ENCODE assay signal across 32 mouse cellular contexts in the genomic region with DNA sequence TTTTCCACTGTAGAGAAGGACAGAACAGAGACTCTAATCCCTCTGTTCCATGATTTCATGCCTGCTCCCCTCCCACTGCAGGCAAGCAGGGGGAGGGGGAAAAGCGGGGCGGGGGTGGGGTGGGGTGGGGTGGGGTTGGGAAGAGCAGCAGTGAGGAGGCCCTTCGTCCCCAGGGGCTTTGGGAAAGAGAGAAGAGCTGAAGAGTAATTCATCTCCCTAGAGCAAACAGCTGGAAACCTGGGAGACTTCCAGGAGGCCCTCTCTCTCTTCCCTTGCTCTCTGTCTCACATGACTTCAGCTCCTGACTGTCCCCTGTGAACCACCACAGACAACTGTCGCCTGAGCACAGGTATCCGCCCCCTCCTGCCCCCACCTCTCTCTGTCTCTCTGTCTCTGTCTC. TPM values are rescaled to one million over a fixed set of nuclear protein-coding genes. Genes with fewer than 3 reads are reported as not detected.
A peak's percentile ranks its signal among the peaks of the same experiment; 100 is the strongest.
DNase-seq lines count a peak whose midpoint lies in the region; ATAC-seq and TF ChIP-seq lines count a peak whose summit lies in the region.
"Had no signal": no experiment of that assay in that cellular context is flagged by ENCODE, and none has a peak within 500 bp of the region (broad histone marks: within the 10 kb centered on the region; RNA-seq: fewer than 3 reads in every experiment).

No protein-coding gene starts in this region.

- no peak for TF ChIP-seq CTCF in midbrain, postnatal 0 days (IDR thresholded peaks at IDR 0.05)

- no peak overlapping the region for H3K27ac ChIP-seq in heart, embryonic 16.5 days (ENCODE audit: low read length)
- peak overlapping the region; percentile 10; the same call in 1 of the 2 replicates for H3K27ac ChIP-seq in midbrain, embryonic 10.5 days (replicated peaks)
- H3K27ac ChIP-seq in midbrain, postnatal 0 days (ENCODE audit: low read depth, low read length) = no peak overlapping the region
- peak overlapping the region; percentile 60 for H3K27ac ChIP-seq in intestine, embryonic 15.5 days
- H3K27ac ChIP-seq in stomach, embryonic 16.5 days (ENCODE audit: low read length) = peak overlapping the region; percentile 76
- H3K27ac ChIP-seq: embryonic facial prominence, embryonic 13.5 days; forebrain, embryonic 15.5 days; heart, adult 2 months; hindbrain, embryonic 15.5 days; limb, embryonic 15.5 days; liver, embryonic 14.5 days; midbrain, embryonic 15.5 days; neural tube, embryonic 15.5 days had no signal

- H3K9ac ChIP-seq in heart, embryonic 16.5 days (ENCODE audit: low read length) = peak overlapping the region; percentile 32; the same call in 1 of the 2 replicates
- no peak overlapping the region for H3K9ac ChIP-seq in midbrain, postnatal 0 days (replicated peaks; ENCODE audit: low read length, poor library complexity, severe bottlenecking)
- H3K9ac ChIP-seq in intestine, embryonic 15.5 days = no peak overlapping the region
- peak overlapping the region; percentile 21; the same call in 1 of the 2 replicates for H3K9ac ChIP-seq in stomach, embryonic 16.5 days (ENCODE audit: low read length)
- H3K9ac ChIP-seq: embryonic facial prominence, embryonic 13.5 days; forebrain, embryonic 15.5 days; hindbrain, embryonic 15.5 days; limb, embryonic 15.5 days; liver, embryonic 14.5 days; midbrain, embryonic 15.5 days; neural tube, embryonic 15.5 days had no signal

- no peak overlapping the region for H3K4me3 ChIP-seq in heart, embryonic 16.5 days (ENCODE audit: low read length)
- no peak overlapping the region for H3K4me3 ChIP-seq in midbrain, embryonic 10.5 days
- H3K4me3 ChIP-seq in midbrain, postnatal 0 days (ENCODE audit: low read depth, low read length) = no peak overlapping the region
- no peak overlapping the region for H3K4me3 ChIP-seq in intestine, embryonic 15.5 days (replicated peaks)
- H3K4me3 ChIP-seq in stomach, embryonic 16.5 days (replicated peaks; ENCODE audit: low read length) = no peak overlapping the region
- H3K4me3 ChIP-seq: embryonic facial prominence, embryonic 13.5 days; forebrain, embryonic 15.5 days; heart, adult 2 months; hindbrain, embryonic 15.5 days; limb, embryonic 15.5 days; megakaryocyte, embryonic 14.5 days; midbrain, embryonic 15.5 days; neural tube, embryonic 15.5 days had no signal

- no peaks in the 10 kb centered on the region for H3K27me3 ChIP-seq in heart, embryonic 16.5 days (ENCODE audit: control insufficient read depth, insufficient read depth, low read length)
- H3K27me3 ChIP-seq in midbrain, embryonic 10.5 days (ENCODE audit: low read depth, poor library complexity, severe bottlenecking) = no peaks in the 10 kb centered on the region
- H3K27me3 ChIP-seq in midbrain, postnatal 0 days (ENCODE audit: insufficient read depth, low read length) = no peaks in the 10 kb centered on the region
- no peaks in the 10 kb centered on the region for H3K27me3 ChIP-seq in intestine, embryonic 15.5 days (replicated peaks)
- H3K27me3 ChIP-seq in stomach, embryonic 16.5 days (ENCODE audit: control insufficient read depth, insufficient read depth, low read length) = no peaks in the 10 kb centered on the region
- H3K27me3 ChIP-seq: embryonic facial prominence, embryonic 13.5 days; forebrain, embryonic 15.5 days; hindbrain, embryonic 15.5 days; limb, embryonic 15.5 days; midbrain, embryonic 15.5 days; neural tube, embryonic 15.5 days had no signal

- no peak; the same call in 1 of the 2 replicates for ATAC-seq in heart, embryonic 16.5 days (replicated peaks; ENCODE audit: extremely low read depth, insufficient read depth, low FRiP score)
- no peak for ATAC-seq in midbrain, postnatal 0 days (ENCODE audit: low FRiP score)
- ATAC-seq in intestine, embryonic 15.5 days = peak; percentile 75
- peak; percentile 75 for ATAC-seq in stomach, embryonic 16.5 days (ENCODE audit: insufficient read depth, low FRiP score)
- ATAC-seq: activated CD4-positive, CD25-positive, alpha-beta regulatory T cell, adult 4 months; forebrain, embryonic 15.5 days; midbrain, embryonic 15.5 days had no signal

- H3K4me2 ChIP-seq in heart, embryonic 16.5 days (ENCODE audit: low read depth, low read length) = no peak overlapping the region
- no peak overlapping the region for H3K4me2 ChIP-seq in midbrain, postnatal 0 days (ENCODE audit: low read depth, low read length, poor library complexity, severe bottlenecking)
- no peak overlapping the region for H3K4me2 ChIP-seq in intestine, embryonic 15.5 days (replicated peaks)
- H3K4me2 ChIP-seq in stomach, embryonic 16.5 days (ENCODE audit: low read depth, low read length) = peak overlapping the region; percentile 19; the same call in 1 of the 2 replicates
- H3K4me2 ChIP-seq: embryonic facial prominence, embryonic 13.5 days; forebrain, embryonic 15.5 days; hindbrain, embryonic 15.5 days; limb, embryonic 15.5 days; midbrain, embryonic 15.5 days; neural tube, embryonic 15.5 days had no signal

- peaks cover 12% of the 10 kb centered on the region for H3K4me1 ChIP-seq in heart, embryonic 16.5 days (ENCODE audit: control insufficient read depth, insufficient read depth, low read length)
- H3K4me1 ChIP-seq in midbrain, embryonic 10.5 days = peaks cover 9% of the 10 kb centered on the region
- no peaks in the 10 kb centered on the region for H3K4me1 ChIP-seq in midbrain, postnatal 0 days (ENCODE audit: insufficient read depth, low read length)
- H3K4me1 ChIP-seq in intestine, embryonic 15.5 days (replicated peaks) = 0 out of 2 replicates have a peak, but pooled peaks cover 3% of the 10 kb centered on the region
- peaks cover 2% of the 10 kb centered on the region; the same call in 1 of the 2 replicates for H3K4me1 ChIP-seq in stomach, embryonic 16.5 days (ENCODE audit: control insufficient read depth, insufficient read depth, low read length)
- H3K4me1 ChIP-seq: forebrain, embryonic 15.5 days; hindbrain, embryonic 15.5 days; megakaryocyte, embryonic 14.5 days; midbrain, embryonic 15.5 days; neural tube, embryonic 15.5 days had no signal

- no peaks in the 10 kb centered on the region for H3K36me3 ChIP-seq in heart, embryonic 16.5 days (ENCODE audit: control insufficient read depth, insufficient read depth)
- no peaks in the 10 kb centered on the region for H3K36me3 ChIP-seq in midbrain, embryonic 10.5 days
- no peaks in the 10 kb centered on the region for H3K36me3 ChIP-seq in midbrain, postnatal 0 days (ENCODE audit: insufficient read depth, low read length)
- no peaks in the 10 kb centered on the region for H3K36me3 ChIP-seq in intestine, embryonic 15.5 days
- no peaks in the 10 kb centered on the region for H3K36me3 ChIP-seq in stomach, embryonic 16.5 days (ENCODE audit: control insufficient read depth, insufficient read depth, low read length)
- H3K36me3 ChIP-seq: embryonic facial prominence, embryonic 13.5 days; forebrain, embryonic 15.5 days; hindbrain, embryonic 15.5 days; limb, embryonic 15.5 days; midbrain, embryonic 15.5 days; neural tube, embryonic 15.5 days had no signal

- DNase-seq in heart, adult 11 months = no peak
- DNase-seq in midbrain, embryonic 10.5 days (ENCODE audit: low spot score) = no peak
- DNase-seq in midbrain, postnatal 0 days (ENCODE audit: low spot score) = no peak
- DNase-seq in layer of hippocampus, adult 9-10 months (ENCODE audit: low spot score) = no peak
- DNase-seq in adrenal gland, adult 8-10 months = no peak
- DNase-seq: adrenal gland, postnatal 14 days; cerebellum, adult 2 months; cerebellum, postnatal 25 days; gastrocnemius, postnatal 10 days; heart, adult 2 months; kidney, adult 11 months; kidney, postnatal 4 days; layer of hippocampus, adult 9-11 months; left cerebral cortex, postnatal 4 days; lung, postnatal 14 days; right cerebral cortex, adult 18-20 months; right cerebral cortex, postnatal 4 days; thymus, postnatal 14 days had no signal

- WGBS in heart, embryonic 16.5 days = 13% methylated on average over 3 of the region's 5 CpGs
- 30% methylated on average over 5 of the region's 5 CpGs for WGBS in midbrain, embryonic 10.5 days
- 27% methylated on average over 3 of the region's 5 CpGs for WGBS in midbrain, postnatal 0 days
- WGBS in intestine, embryonic 15.5 days = 15% methylated on average over 5 of the region's 5 CpGs
- WGBS in stomach, embryonic 16.5 days = 24% methylated on average over 3 of the region's 5 CpGs

- no peaks in the 10 kb centered on the region for H3K9me3 ChIP-seq in heart, embryonic 16.5 days (replicated peaks; ENCODE audit: control insufficient read depth, low read length)
- no peaks in the 10 kb centered on the region for H3K9me3 ChIP-seq in midbrain, embryonic 10.5 days (replicated peaks)
- H3K9me3 ChIP-seq in midbrain, postnatal 0 days (ENCODE audit: low read length) = no peaks in the 10 kb centered on the region
- no peaks in the 10 kb centered on the region for H3K9me3 ChIP-seq in intestine, embryonic 15.5 days
- H3K9me3 ChIP-seq in stomach, embryonic 16.5 days (replicated peaks; ENCODE audit: control insufficient read depth, low read length) = no peaks in the 10 kb centered on the region
- H3K9me3 ChIP-seq: embryonic facial prominence, embryonic 13.5 days; forebrain, embryonic 15.5 days; hindbrain, embryonic 15.5 days; limb, embryonic 15.5 days; midbrain, embryonic 15.5 days; neural tube, embryonic 15.5 days had no signal

RNA-seq across cellular contexts. Expression of a gene that starts 35.4 kb away (rescaled TPM):
- 14.9 and 15.0 TPM in 2 replicates for polyA plus RNA-seq in heart, embryonic 16.5 days (2015; fragmentation: Nextera tagmentation; extraction: Ambion mirVana)
- 0.11 and 0.30 TPM in 2 replicates for polyA plus RNA-seq in midbrain, embryonic 10.5 days (2016; fragmentation: Nextera tagmentation; extraction: Ambion mirVana)
- 0.66 and 1.0 TPM in 2 replicates for total RNA-seq in midbrain, postnatal 0 days (2014; rRNA removed)
- polyA plus RNA-seq in midbrain, postnatal 0 days (2015; fragmentation: Nextera tagmentation; extraction: Ambion mirVana) = 0.83 and 1.2 TPM in 2 replicates
- 4.4 and 4.5 TPM in 2 replicates for polyA plus RNA-seq in intestine, embryonic 15.5 days (2015; fragmentation: Nextera tagmentation; extraction: Ambion mirVana)
- polyA plus RNA-seq in stomach, embryonic 16.5 days (2015; fragmentation: Nextera tagmentation; extraction: Ambion mirVana) = 5.2 and 6.0 TPM in 2 replicates
- 1 to 10 TPM; 1.9 to 6.5 (median 4.1) TPM for total RNA-seq in adrenal gland, adult 8-10 months (2022)
- total RNA-seq: hematopoietic stem cell, adult 5-6 weeks; MEL had no signal
- polyA plus RNA-seq: activated CD4-positive, CD25-positive, alpha-beta regulatory T cell, adult 4 months had no signal

Comparison
In these comparisons a context has a peak if more than half of its experiments do, and no peak if none do; other contexts are left out.
1. H3K27ac ChIP-seq: peak in midbrain, embryonic 10.5 days (single experiment), intestine, embryonic 15.5 days (single experiment) and stomach, embryonic 16.5 days (single experiment); none in heart, embryonic 16.5 days (single experiment) and midbrain, postnatal 0 days (single experiment).
2. ATAC-seq: peak in intestine, embryonic 15.5 days (single experiment) and stomach, embryonic 16.5 days (single experiment); none in heart, embryonic 16.5 days (single experiment) and midbrain, postnatal 0 days (single experiment).
3. H3K9ac ChIP-seq: peak in heart, embryonic 16.5 days (single experiment) and stomach, embryonic 16.5 days (single experiment); none in midbrain, postnatal 0 days (single experiment) and intestine, embryonic 15.5 days (single experiment).